Mouse (Mus musculus) spleen, adult 2 months (tissue): ENCODE results near the gene Gm10490. TPM values are rescaled to one million over a fixed set of nuclear protein-coding genes. Genes with fewer than 3 reads are reported as not detected.
"Not testable (repeated sequence)": the region's sequence is repeated elsewhere in the genome, so short reads cannot be mapped to it uniquely, and the experiment has no call there.

Experiments used
- DNase-seq, 2 experiments: peaks; one replicate each; pipeline versions ENCODE4 v3.0.0 to v3.0.0-alpha.2; 2012 to 2021; ENCODE audit warnings: low spot score in 2 of 2, low read depth in 1 of 2
- H3K27ac ChIP-seq: fragments of 200-500 bp; 2 replicates; pipeline ENCODE4 v1.5.1; 2012; ENCODE audit warnings: low read length, inconsistent platforms; ENCODE audit not compliant: insufficient read depth
- H3K27me3 ChIP-seq: fragments of 200-500 bp; 2 replicates; pipeline ENCODE4 v1.6.1; 2012; ENCODE audit warnings: mild to moderate bottlenecking, moderate library complexity, low read length, inconsistent platforms; ENCODE audit not compliant: control insufficient read depth, insufficient read depth
- H3K36me3 ChIP-seq: fragments of 200-500 bp; 2 replicates; pipeline ENCODE4 v1.6.1; 2012; ENCODE audit warnings: mild to moderate bottlenecking, low read length, inconsistent platforms; ENCODE audit not compliant: control insufficient read depth, insufficient read depth
- H3K4me1 ChIP-seq: fragments of 200-500 bp; 2 replicates; pipeline ENCODE4 v1.6.1; 2011; ENCODE audit warnings: inconsistent platforms; ENCODE audit not compliant: control insufficient read depth, insufficient read depth, insufficient read length
- H3K4me3 ChIP-seq: fragments of 200-500 bp; 2 replicates; pipeline ENCODE4 v1.5.1; 2011; ENCODE audit warnings: mild to moderate bottlenecking, inconsistent platforms; ENCODE audit not compliant: insufficient read depth, insufficient read length; ENCODE audit errors: extremely low read depth
- CTCF ChIP-seq: fragments of 200-500 bp; IDR thresholded peaks from 2 replicates; pipeline ENCODE4 v1.5.1; 2011; ENCODE audit warnings: mild to moderate bottlenecking, inconsistent platforms; ENCODE audit not compliant: insufficient read depth, insufficient read length, insufficient replicate concordance; ENCODE audit errors: extremely low read depth
- POLR2A ChIP-seq: fragments of 200-500 bp; IDR thresholded peaks from 2 replicates; pipeline ENCODE4 v1.6.1; 2011; ENCODE audit warnings: low read depth, low read length, inconsistent platforms
- WGBS: fragments of 180-500 bp; shearing (Covaris S2); methylation state at CpG from one replicate; pipeline ENCODE4 v1.1.7; 2018; 5-methylcytosine and 5-hydroxymethylcytosine counted together
- polyA plus RNA-seq: library from polyadenylated mRNA; depleted of rRNA; stranded (reverse); fragments of >200 nt; gene quantifications from 2 replicates; pipeline ENCODE4 v1.2.3, GENCODE M21; 2012; rRNA removed

The Gm10490 gene
- not detected in 2 replicates for polyA plus RNA-seq

- not testable (repeated sequence) for H3K27ac ChIP-seq, H3K4me3 ChIP-seq, DNase-seq, H3K36me3 ChIP-seq, H3K27me3 ChIP-seq, H3K4me1 ChIP-seq
- 85% methylated on average over 4 of the region's 4 CpGs for WGBS
These were observed at the start of gene Gm10490 for GRCm38 (mm10) chrX:7909242-7909641. Gm10490 (plus strand) TSS chrX:7909542.

DNA sequence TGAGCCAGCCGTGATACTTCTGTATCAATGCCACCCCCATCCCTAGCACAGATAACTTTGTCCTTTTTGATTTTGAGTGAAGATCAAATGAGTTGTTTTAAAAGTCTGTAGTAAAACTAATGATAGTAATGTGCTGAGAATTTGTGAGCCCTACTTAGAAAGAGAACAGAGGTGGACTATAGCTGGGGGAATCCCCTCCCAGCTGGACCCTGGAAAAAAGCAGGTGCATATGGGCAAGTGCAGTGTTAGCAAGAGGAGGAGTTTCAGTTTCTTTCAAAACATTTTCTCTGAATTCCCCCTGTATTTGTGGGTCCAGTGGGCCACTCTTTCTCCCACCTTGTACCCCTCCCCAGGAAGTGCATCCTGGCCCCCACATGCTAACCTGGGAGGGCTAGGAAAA lies 46.2 kb upstream of the Gm10490 start:
- TF ChIP-seq CTCF: no peak
- 62% methylated on average over 1 of the region's 1 CpGs for WGBS
- Histone ChIP-seq H3K4me3 (no peak overlapping the region), H3K36me3 (peaks cover 4% of the 10 kb centered on the region), H3K27me3 (no peaks in the 10 kb centered on the region), H3K4me1 (peaks cover 14% of the 10 kb centered on the region), H3K27ac (peak overlapping the region; percentile 38; the same call in 1 of the 2 replicates)
- no peak for DNase-seq

DNA sequence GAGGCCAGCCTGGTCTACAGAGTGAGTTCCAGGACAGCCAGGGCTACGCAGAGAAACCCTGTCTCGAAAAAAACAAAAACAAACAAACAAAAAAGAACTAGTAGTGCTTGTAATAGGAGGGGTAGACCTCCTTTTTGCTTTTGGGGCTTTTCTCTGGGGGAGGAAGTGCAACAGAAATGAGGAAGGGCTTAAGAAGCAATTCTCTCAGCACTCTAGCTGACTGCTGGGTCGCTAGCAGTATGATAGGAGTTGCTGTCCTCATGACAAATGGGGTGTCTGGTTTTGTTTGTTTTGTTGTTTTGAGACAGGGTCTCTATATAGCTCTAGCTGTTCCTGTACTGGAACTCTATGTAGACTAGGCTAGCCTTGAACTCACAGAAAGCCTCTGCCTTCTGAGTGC lies 44.8 kb upstream of the Gm10490 start:
- Histone ChIP-seq H3K4me1 (peaks cover 16% of the 10 kb centered on the region), H3K27ac (peak overlapping the region; percentile 83), H3K27me3 (no peaks in the 10 kb centered on the region), H3K4me3 (no peak overlapping the region), H3K36me3 (peaks cover 4% of the 10 kb centered on the region)
- 43% methylated on average over 3 of the region's 3 CpGs for WGBS
- DNase-seq: peak in 1 of 2 experiments; percentile 5
- TF ChIP-seq CTCF (no peak), POLR2A (no peak)

DNA sequence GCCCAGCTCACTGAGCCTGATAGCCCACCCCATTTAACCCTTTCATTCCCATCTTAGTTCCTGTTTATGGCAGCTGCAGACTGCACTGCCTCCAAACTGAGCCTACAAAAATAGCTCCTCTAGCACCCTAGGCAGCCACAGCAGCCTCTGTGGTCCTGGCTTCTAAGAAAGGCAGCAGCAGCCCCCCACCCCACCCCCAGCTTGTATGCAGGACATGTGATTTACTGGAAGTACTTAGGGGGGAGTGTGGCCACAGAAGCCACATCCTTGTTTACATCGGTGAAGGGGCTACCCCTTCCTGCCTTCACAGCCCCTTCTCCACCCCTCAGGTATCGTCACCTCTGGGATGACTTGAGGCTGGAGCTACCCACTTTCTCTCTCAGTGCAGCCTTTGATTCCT lies 44.0 kb upstream of the Gm10490 start:
- no peak for TF ChIP-seq CTCF
- no peak for TF ChIP-seq POLR2A
- peak in 1 of 2 experiments; percentile 17 for DNase-seq
- H3K4me1 ChIP-seq: peaks cover 16% of the 10 kb centered on the region
- no peaks in the 10 kb centered on the region for H3K27me3 ChIP-seq
- H3K27ac ChIP-seq: peak overlapping the region; percentile 83
- H3K36me3 ChIP-seq: peaks cover 4% of the 10 kb centered on the region
- H3K4me3 ChIP-seq: no peak overlapping the region
- WGBS: 29% methylated on average over 2 of the region's 2 CpGs

- peak overlapping the region; percentile 83 for H3K27ac ChIP-seq
- DNase-seq: no peak
- H3K27me3 ChIP-seq: no peaks in the 10 kb centered on the region
- TF ChIP-seq CTCF (no peak), POLR2A (no peak)
- no peak overlapping the region for H3K4me3 ChIP-seq
- 29% methylated on average over 2 of the region's 2 CpGs for WGBS
- peaks cover 16% of the 10 kb centered on the region for H3K4me1 ChIP-seq
- H3K36me3 ChIP-seq: peaks cover 4% of the 10 kb centered on the region
These were observed 43.6 kb upstream of the Gm10490 start for GRCm38 (mm10) chrX:7865786-7866185.

- peaks cover 6% of the 10 kb centered on the region for H3K36me3 ChIP-seq
- WGBS: 72% methylated on average over 1 of the region's 1 CpGs
These were observed 42.2 kb upstream of the Gm10490 start for GRCm38 (mm10) chrX:7867141-7867540.

GRCm38 (mm10) chrX:7868506-7868905 lies 40.8 kb upstream of the Gm10490 start:
- WGBS: 53% methylated on average over 2 of the region's 2 CpGs
- H3K27ac ChIP-seq: no peak overlapping the region
- peaks cover 7% of the 10 kb centered on the region for H3K36me3 ChIP-seq
- no peaks in the 10 kb centered on the region for H3K27me3 ChIP-seq
- TF ChIP-seq CTCF (no peak), POLR2A (no peak)
- H3K4me3 ChIP-seq: no peak overlapping the region
- peaks cover 13% of the 10 kb centered on the region for H3K4me1 ChIP-seq
- DNase-seq: no peak

More at GRCm38 (mm10) chrX:7867141-7867540, 42.2 kb upstream of the Gm10490 start:
- H3K27me3 ChIP-seq: no peaks in the 10 kb centered on the region
- no peak overlapping the region for H3K27ac ChIP-seq
- H3K4me1 ChIP-seq: peaks cover 13% of the 10 kb centered on the region
- H3K4me3 ChIP-seq: no peak overlapping the region
- no peak for DNase-seq
- TF ChIP-seq CTCF (no peak), POLR2A (no peak)
